Mouse (Mus musculus): ENCODE measurements around the gene Serpinb3d.
"Not testable (repeated sequence)": the region's sequence is repeated elsewhere in the genome, so short reads cannot be mapped to it uniquely, and the experiment has no call there.

Gene Serpinb3d

DNA sequence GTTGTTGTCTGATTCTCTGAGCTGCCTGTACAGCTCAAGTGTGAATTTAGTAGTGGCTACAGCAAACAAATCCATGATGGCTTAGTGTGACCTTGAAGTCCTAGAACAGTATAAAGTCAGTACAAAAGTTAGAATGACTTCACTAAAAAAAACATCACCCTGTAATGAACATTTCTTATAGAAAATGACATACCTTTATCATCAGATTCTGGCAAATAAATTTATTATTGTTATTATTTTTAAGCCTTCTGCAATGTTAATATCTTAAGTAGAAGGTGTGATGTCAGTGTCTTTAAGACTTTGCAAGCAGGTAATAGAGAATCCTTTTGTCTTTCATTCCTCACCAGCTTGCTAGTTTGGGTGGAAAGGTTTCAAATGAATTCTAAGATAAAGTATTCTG lies at the start of gene Serpinb3d:
TSS of gene Serpinb3d (minus strand) at position 101 of the 400 bp plus-strand sequence.
- in situ Hi-C loops (cut with MboI) = no loop called here

DNA sequence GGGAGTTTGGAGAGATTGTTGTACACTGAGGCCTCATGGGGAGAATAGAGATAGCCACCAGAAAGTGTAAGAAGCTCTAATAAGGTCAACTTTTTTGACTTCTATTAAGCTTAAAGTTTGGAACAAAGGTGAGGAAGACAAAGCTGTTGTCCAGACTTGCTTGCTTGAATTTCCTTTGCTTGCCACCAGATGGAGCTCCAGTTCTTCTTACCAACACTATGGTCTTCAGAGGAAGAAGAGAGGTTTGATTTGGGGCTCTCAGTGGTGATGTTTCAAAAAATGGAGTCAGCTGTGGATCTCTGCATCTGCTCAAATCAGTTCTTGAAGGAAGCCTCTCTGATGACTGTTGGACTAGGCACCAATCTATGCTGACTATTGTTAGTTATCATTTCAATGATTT lies 44.1 kb upstream of the Serpinb3d start:
- in situ Hi-C loops (cut with MboI) = not testable (repeated sequence)

DNA sequence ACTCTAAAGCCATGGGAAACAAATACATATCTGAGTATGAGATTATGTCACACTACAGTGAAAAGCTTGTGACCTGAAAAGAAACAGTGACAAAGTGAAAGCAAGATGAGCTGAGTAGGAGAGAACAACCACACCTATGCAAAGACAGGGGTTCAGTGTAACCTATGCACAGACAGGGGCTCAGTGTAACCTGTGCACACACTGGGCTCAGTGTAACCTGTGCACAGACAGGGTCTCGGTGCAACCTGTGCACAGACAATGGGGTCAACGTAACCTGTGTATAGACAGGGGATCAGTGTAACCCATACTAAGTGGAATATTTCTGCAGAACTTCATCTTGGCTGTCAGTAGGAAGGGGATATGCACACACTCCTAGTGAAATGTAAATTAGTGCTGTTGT lies 15.1 kb upstream of the Serpinb3d start:
- in situ Hi-C loops (cut with MboI) = no loop called here

DNA sequence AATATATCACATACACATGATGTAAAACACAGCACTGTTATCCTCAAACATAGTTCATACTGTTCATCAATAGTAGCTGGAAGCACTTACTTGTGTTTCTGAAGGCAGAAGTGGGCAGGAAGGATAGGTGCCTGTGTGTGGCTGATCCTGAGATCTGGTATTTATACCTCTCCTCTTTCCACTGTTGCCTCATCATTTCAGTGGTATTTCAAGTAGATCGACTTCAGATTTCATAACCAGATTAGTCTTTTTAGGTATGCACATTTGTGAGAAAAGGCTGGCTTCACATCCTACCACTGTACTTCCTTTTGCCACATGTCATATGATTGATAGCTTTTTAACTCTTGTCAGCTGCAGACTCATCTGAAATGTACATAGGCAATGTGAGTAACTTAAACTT lies 31.1 kb downstream of the Serpinb3d start, which contains the start of gene Serpinb3a:
TSS of gene Serpinb3a (minus strand) at position 101 of the 400 bp plus-strand sequence.
- in situ Hi-C loops (cut with MboI) = no loop called here

DNA sequence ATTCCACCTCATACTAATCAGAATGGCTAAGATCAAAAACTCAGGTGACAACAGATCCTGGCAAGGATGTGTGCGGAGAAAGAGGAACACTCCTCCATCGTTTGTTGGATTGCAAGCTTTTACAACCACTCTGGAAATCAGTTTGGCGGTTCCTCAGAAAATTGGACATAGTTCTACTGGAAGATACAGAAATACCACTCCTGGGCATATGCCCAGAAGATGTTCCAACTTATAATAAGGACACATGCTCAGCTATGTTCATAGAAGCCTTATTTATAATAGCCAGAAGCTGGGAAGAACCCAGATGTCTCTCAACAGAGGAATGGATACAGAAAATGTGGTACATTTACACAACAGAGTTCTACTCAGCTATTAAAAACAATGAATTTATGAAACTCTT lies 49.1 kb downstream of the Serpinb3d start:
- in situ Hi-C loops (cut with MboI) = not testable (repeated sequence)

All from mature B cell (primary cell).